Mouse (Mus musculus) cerebellum, adult 2 months (tissue): ENCODE measurements at regions not wholly inside any gene's neighbourhood (a gene's known extent, or its start where the extent isn't known, plus 50 kb on each side); places are given as distances from the start of the nearest gene placed in this dataset.

Experiments used
- DNase-seq, 2 experiments: peaks; one replicate each; pipeline ENCODE4 v3.0.0; 2021
- H3K27ac ChIP-seq: fragments of 200-500 bp; 2 replicates; pipeline ENCODE4 v1.5.1; 2012; ENCODE audit warnings: low read length, control low read depth, inconsistent platforms; ENCODE audit not compliant: insufficient read depth
- H3K27me3 ChIP-seq: fragments of 200-500 bp; 2 replicates; pipeline ENCODE4 v1.6.1; 2012; ENCODE audit warnings: inconsistent platforms, mild to moderate bottlenecking, low read length, moderate library complexity; ENCODE audit not compliant: control insufficient read depth, insufficient read depth
- H3K4me1 ChIP-seq: fragments of 200-500 bp; 2 replicates; pipeline ENCODE4 v1.6.1; 2011; ENCODE audit warnings: low read length; ENCODE audit not compliant: control insufficient read depth, insufficient read depth
- H3K4me3 ChIP-seq: fragments of 200-500 bp; replicated peaks from 2 replicates; pipeline ENCODE3; 2011; ENCODE audit warnings: mild to moderate bottlenecking, low read depth, low read length, control low read depth; ENCODE audit not compliant: insufficient read depth
- CTCF ChIP-seq: fragments of 200-500 bp; IDR thresholded peaks from 2 replicates; pipeline ENCODE4 v1.5.1; 2011; ENCODE audit warnings: low read depth, mild to moderate bottlenecking, control low read depth, low read length, moderate library complexity, borderline replicate concordance; ENCODE audit not compliant: insufficient read depth
- POLR2A ChIP-seq: fragments of 200-500 bp; IDR thresholded peaks from 2 replicates; pipeline ENCODE4 v1.6.1; 2011; ENCODE audit warnings: low read length, control low read depth, borderline replicate concordance; ENCODE audit not compliant: insufficient read depth
- WGBS: fragments of 180-500 bp; shearing (Covaris S2); methylation state at CpG from one replicate; pipeline ENCODE4 v1.1.7; 2018; 5-methylcytosine and 5-hydroxymethylcytosine counted together

DNA sequence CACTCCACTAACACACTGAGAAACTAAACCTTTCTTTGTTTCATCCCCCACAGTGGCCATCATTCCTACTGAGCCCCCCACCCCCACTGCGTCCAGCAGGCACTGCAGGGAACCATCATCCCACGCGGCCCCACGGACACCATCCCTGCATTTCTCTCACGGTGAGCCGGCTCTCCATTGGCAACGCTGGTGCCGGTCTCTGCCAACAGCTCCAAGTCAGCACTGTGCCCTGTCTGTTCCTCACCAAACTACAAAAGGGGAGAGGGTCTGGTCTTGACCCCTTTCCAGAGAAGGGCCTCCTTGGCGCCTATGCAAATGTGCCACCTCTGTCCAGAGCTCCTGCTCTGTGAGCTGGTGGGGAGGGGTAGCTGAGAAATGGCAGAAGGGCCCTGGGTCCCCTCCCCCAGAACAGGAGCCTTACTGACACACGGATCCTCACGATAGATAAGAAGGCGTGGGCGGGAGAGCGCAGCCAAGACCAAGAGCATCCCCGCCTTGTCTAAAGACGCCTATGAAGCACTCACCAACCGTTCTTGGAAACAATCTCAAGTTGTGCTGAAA is 233.0 kb upstream of the Dio3 start:
- no peak overlapping the region for H3K4me3 ChIP-seq
- no peaks in the 10 kb centered on the region for H3K27me3 ChIP-seq
- no peak overlapping the region for H3K27ac ChIP-seq
- no peaks in the 10 kb centered on the region for H3K4me1 ChIP-seq
- DNase-seq, result no peak
- TF ChIP-seq POLR2A (no peak), CTCF (no peak)
- 9% methylated on average over 17 of the region's 17 CpGs for WGBS

DNA sequence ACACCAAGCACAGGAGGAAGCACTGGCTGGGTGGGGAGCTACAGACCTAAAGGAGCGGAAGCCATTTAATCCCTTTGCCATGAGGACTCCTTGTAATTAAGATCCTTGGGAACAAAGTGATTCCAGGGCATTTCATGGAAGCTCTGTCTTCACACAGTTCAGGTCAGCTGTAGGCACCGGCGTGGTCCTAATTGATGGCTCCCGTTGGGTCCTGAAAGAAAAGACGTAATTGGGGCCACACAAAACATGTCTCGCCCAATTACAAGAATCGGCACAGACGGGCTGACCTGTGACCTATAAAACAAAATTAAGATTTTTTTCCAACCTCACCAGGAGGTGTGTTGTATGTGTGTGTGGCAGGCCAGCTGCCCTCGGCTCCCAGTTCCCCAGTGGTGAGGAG is 232.3 kb upstream of the Dio3 start:
- Histone ChIP-seq H3K27me3 (no peaks in the 10 kb centered on the region), H3K4me3 (no peak overlapping the region), H3K4me1 (no peaks in the 10 kb centered on the region), H3K27ac (no peak overlapping the region)
- WGBS, result 48% methylated on average over 9 of the region's 9 CpGs
- no peak for DNase-seq
- TF ChIP-seq CTCF, result no peak
- TF ChIP-seq POLR2A, result no peak

DNA sequence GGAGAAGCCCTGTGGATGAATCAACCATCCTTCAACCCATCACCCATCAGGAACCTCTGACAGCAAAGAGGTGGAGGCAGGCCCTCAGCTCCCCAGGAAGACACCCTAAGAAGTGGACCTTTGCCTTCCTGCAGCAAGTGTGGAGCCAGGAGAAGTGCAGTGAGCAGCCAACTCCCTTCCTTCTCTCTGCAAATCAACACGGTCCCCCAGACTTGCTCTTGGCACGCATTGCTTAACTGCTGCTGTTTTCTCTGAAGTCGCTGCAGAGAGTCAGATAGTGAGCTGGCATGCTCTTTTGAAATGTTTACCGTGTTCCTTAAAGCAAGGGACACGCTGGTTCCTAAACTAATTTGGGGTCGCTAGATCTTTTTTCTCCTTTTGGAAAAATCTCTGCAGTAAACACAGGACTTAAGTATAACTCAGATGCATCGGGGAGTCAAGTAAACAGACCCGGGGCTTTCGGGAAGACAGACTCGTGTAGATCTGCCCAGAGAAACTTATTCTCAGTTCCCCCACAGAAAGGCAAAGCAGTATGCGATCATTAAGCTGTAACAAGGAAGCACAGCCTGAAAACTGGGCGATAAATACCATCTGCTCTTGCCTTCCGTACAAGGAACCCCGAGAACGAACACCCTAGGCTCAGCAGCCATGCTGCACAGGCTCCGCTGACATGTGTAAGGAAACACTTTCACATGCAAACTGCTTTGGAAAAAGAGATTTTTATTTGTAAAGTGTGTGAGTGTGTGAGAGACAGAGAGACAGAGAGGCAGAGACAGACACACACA is 231.2 kb upstream of the Dio3 start:
- Histone ChIP-seq H3K27me3 (no peaks in the 10 kb centered on the region), H3K4me1 (no peaks in the 10 kb centered on the region), H3K27ac (no peak overlapping the region), H3K4me3 (no peak overlapping the region)
- DNase-seq, result no peak
- 15% methylated on average over 16 of the region's 16 CpGs for WGBS
- no peak for TF ChIP-seq POLR2A
- no peak for TF ChIP-seq CTCF

DNA sequence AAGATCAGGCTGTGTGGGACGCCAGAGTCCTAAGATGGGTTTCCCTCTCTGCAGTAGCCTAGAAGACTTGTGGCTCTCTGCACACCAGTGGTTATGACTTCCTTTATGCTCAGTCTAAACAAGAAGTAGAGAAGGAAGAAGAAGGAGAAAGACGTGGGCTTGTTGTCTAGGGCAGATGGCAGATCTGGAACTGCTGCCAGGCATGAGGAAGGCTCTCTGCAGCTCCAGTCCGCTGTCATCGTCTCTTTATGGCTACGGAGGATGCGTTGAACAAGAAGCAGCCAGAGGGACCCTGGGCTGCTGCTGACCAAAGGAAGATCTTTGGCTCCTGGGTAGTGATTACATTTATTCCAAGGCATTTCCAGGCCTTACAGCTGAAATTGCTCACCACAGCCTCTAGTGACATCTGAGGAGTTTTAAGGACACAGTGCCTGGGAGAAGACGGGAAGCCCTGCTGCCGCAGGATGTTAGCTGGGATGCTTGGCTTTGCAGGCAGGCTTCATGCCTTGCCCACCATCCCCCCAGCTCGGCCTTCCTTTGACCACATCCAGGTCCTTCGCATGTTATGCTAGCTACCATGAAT is 229.6 kb upstream of the Dio3 start:
- Histone ChIP-seq H3K4me3 (no peak overlapping the region), H3K27me3 (no peaks in the 10 kb centered on the region), H3K27ac (no peak overlapping the region), H3K4me1 (no peaks in the 10 kb centered on the region)
- DNase-seq, result no peak
- TF ChIP-seq CTCF, result no peak
- TF ChIP-seq POLR2A, result no peak
- WGBS, result 55% methylated on average over 10 of the region's 10 CpGs

DNA sequence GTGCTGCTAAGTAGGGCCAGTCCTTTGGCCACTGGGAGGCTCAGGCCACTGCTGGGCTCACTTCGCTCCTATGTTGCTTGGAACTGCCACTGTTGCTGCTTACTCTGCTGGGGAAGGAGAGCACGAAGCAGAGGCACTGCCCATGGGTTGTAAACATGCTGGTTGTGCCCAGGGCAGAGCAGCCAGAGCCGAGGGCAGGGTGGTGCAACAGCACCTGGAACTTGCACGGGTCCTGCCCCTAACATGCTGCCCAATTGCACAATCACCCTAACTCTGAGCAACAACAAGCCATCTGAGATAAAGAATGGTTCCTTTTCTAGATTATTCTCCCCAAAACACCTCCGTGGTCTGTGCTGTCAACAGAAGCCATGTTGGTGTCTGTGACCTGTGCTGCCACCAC is 219.5 kb upstream of the Dio3 start:
- no peak overlapping the region for H3K4me3 ChIP-seq
- 82% methylated on average over 5 of the region's 5 CpGs for WGBS
- TF ChIP-seq POLR2A (no peak), CTCF (no peak)

GRCm38 (mm10) chr12:110061961-110062360 is 216.9 kb upstream of the Dio3 start:
- DNase-seq, result no peak
- H3K4me1 ChIP-seq, result no peaks in the 10 kb centered on the region
- no peak overlapping the region for H3K27ac ChIP-seq
- 85% methylated on average over 6 of the region's 6 CpGs for WGBS
- H3K27me3 ChIP-seq, result no peaks in the 10 kb centered on the region
- H3K4me3 ChIP-seq, result no peak overlapping the region
- TF ChIP-seq POLR2A (no peak), CTCF (no peak)

More for the DNA sequence above, 219.5 kb upstream of the Dio3 start:
- Histone ChIP-seq H3K27ac (no peak overlapping the region), H3K4me1 (no peaks in the 10 kb centered on the region), H3K27me3 (no peaks in the 10 kb centered on the region)
- no peak for DNase-seq

DNA sequence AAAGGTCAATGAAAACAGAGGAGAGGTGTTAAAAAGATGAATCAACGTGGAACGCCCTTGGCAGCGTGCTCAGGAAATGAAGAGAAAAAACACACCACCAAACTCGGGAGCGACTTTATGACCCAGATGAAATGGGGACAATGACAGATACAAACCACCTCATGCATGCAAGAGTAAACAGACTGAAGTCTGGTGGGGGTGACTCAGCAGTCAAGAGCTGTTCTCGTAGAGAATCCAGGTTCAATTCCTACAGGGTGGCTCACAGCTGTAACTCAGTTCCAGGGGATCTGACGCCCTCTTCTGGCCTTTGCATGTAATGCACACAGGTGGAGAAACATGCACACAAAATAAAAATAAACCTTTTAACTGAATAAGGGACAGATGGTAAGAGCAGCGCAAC is 215.9 kb upstream of the Dio3 start:
- TF ChIP-seq POLR2A (no peak), CTCF (no peak)
- Histone ChIP-seq H3K4me3 (no peak overlapping the region), H3K27me3 (no peaks in the 10 kb centered on the region), H3K27ac (no peak overlapping the region), H3K4me1 (no peaks in the 10 kb centered on the region)
- no peak for DNase-seq
- 73% methylated on average over 8 of the region's 8 CpGs for WGBS

- no peak overlapping the region for H3K27ac ChIP-seq
- no peak for TF ChIP-seq CTCF
- TF ChIP-seq POLR2A, result no peak
- WGBS, result 64% methylated on average over 4 of the region's 4 CpGs
- no peaks in the 10 kb centered on the region for H3K27me3 ChIP-seq
- no peaks in the 10 kb centered on the region for H3K4me1 ChIP-seq
- no peak overlapping the region for H3K4me3 ChIP-seq
- DNase-seq, result no peak
Measured at GRCm38 (mm10) chr12:110066361-110066885, 212.4 kb upstream of the Dio3 start.
